Mouse (Mus musculus): ENCODE data around the gene Mtnr1a.

The Mtnr1a gene

GRCm38 (mm10) chr8:45109371-45110063 lies 40.6 kb downstream of the Mtnr1a start:
- DNase-seq (ENCODE audit: low spot score in 2 of 2) = no peak

- DNase-seq (ENCODE audit: low spot score in 2 of 2) = no peak
These were observed 41.3 kb downstream of the Mtnr1a start for GRCm38 (mm10) chr8:45110064-45110812.

DNA sequence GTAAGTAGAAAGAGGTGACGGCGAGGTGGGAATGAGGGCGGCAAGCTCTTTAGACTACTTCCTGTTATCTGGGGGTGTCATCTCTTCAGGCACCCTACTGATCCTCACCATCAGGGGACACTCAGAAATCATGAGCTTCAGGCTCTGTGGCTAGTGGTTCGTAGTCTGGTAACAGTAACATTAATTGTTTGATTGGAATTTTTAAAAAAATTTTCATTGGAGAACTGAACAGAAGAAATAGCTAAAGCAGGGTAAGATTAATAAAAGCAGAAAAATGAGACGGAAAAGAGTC lies 41.8 kb downstream of the Mtnr1a start:
- no peak for DNase-seq (ENCODE audit: low spot score in 2 of 2)

- DNase-seq (ENCODE audit: low spot score in 2 of 2) = no peak
These were observed 42.9 kb downstream of the Mtnr1a start for GRCm38 (mm10) chr8:45111820-45112219.

- no peak for DNase-seq (ENCODE audit: low spot score in 2 of 2)
These were observed 48.7 kb downstream of the Mtnr1a start for GRCm38 (mm10) chr8:45117588-45117987.

GRCm38 (mm10) chr8:45125680-45126079 lies 56.7 kb downstream of the Mtnr1a start:
- DNase-seq (ENCODE audit: low spot score in 2 of 2) = no peak

Data from spleen, postnatal 10 days (tissue).